Mouse (Mus musculus) ovary, postnatal 10 days (tissue): ENCODE data around the gene Kcnq1.
A peak's percentile ranks its signal among the peaks of the same experiment; 100 is the strongest.

Source experiments
- DNase-seq: peaks from one replicate; pipeline ENCODE4 v3.0.0; 2022; ENCODE audit warnings: low spot score

The Kcnq1 gene

DNA sequence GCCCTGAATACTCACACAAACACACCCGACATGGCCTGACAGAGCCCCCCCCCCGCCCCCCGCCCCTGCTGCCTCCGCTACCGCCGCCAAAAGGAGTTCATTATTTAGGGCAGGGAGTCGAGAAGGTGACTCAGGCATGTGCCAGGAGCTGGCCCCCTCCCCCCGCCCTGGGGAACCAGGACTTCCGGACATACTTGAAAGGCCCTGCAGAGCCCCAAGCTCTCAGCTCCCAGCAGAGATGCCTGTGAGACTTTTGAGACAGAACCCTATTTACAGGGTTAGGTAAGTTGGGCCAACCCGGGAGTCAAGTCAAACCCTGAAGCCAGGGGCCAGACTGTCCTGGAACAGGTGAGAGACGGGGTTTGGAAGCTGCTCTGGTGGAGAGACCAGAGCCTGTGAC, 355.8 kb downstream of the Kcnq1 start:
- no peak for DNase-seq

DNA sequence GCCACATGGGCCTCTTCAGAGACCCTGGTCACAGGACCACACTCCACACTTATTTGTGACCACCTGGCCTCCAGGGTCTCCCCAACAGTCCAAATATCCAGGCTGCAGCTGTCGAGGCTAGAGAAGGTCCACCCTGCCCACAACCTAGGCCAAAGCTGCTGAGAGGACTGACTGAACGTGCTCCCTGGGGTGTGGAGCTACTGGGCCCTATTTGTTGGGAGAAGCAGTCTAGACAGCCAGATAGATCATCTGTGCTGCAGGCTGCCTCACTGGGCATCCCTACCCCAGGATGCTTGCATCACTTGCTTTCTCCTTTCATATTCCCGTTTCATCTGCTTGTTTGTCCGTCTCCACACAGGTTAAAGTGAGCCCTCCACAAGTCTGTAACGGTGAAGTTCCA, 356.4 kb downstream of the Kcnq1 start:
- DNase-seq: no peak

DNA sequence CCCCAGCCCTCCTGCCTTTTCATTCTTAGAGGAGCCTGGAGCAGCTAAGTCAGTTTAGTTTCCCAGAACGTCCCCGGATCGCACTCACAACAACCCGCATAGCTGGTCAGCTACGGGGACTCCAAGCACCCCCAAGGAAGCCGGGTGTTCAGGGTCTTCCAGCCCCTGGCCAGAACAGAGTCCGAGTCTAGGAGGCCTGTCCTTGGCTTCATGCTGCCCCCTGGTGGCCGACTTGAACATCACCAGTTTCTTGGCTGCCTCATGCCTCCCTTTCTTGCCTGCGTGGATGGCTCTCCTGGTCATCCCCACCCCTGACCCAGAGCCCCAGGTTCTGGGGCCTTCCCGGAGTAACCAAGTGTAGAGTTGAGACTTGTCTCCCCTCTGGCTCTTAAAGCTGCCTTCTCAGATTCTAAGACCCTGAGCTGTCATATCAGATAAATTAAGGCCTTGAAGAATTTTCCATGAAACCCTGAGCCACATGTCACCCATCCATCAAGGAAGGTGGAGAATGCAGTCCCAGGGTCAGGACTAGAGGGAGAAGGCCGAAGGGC, 357.8 kb downstream of the Kcnq1 start:
- peak; percentile 62 for DNase-seq

DNA sequence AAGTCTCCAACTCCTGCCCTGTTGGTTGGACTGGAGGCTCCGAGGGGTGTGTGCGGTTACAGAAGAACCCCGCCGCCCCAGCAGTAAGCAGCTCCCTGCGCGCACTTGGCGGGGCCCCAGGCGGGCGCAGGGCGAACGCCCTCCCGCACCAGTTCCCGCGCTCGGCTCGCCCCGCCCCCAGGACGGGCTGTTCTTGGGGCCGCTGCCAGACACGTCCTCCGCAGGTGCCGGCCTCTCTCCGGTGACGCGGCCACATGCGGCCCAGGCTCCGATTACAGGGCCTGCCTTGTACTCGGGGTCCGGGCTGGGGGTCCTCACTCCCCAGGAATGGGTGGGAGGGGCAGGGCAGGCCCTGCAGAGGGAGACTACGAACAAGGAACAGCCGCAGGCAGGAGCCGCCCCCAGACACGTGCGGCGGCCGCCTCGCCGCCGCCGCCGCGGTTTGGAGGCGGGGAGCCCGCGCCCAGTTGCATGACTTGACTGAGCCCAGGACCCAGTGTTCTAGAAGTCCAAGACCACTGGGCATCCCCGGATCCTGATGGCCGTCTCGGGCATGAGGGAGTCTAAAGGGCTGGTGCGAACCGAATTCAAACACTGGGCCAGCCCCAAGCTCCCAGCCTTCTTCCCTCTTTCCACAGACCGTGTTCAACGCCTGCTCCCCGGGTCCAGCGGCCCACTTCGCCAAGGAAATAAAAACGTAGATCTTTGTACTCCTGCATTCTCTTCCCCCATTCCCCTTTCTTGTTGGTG, 358.8 kb downstream of the Kcnq1 start:
- no peak for DNase-seq

GRCm38 (mm10) chr7:143466099-143466677, 360.0 kb downstream of the Kcnq1 start:
- peak; percentile 80 for DNase-seq

GRCm38 (mm10) chr7:143467714-143468113, 361.6 kb downstream of the Kcnq1 start:
- no peak for DNase-seq

GRCm38 (mm10) chr7:143469946-143470345, 363.8 kb downstream of the Kcnq1 start:
- peak; percentile 56 for DNase-seq

- DNase-seq: no peak
Observed at GRCm38 (mm10) chr7:143473347-143474101, 367.4 kb downstream of the Kcnq1 start, which contains the start of gene Slc22a18. Gene Slc22a18, plus strand, starts transcription at chr7:143473736.

- DNase-seq: no peak
Observed at GRCm38 (mm10) chr7:143474811-143475210, 368.6 kb downstream of the Kcnq1 start.

DNA sequence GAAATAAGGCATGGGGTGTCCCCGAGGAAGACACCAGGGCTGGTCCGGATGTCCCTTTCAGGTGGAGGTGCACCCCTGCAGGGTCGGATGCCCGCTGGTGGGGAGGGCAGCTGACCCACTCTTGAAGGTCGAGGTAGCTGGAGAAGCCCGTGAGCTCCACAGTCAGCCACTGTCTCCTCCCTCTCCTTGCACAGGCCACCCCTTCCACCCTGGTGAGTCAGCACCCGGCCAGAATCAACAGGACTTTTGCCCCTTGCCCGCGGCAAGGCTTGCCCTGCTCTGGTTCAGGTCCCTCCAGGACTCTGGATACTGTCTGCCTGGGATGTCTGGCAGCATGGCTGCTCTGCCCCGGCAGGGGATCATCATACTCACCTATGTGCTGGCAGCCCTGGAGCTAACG, 369.7 kb downstream of the Kcnq1 start:
- no peak for DNase-seq
